Mouse (Mus musculus) CH12.LX (cell line): Measurements from ENCODE around the gene Cers5.
"Not testable (repeated sequence)": the region's sequence is repeated elsewhere in the genome, so short reads cannot be mapped to it uniquely, and the experiment has no call there.

Experiments
- MAFK ChIP-seq: IDR thresholded peaks from 2 replicates; pipeline ENCODE4 v1.6.1; 2011; ENCODE audit warnings: low read length, improper control_type of control experiment; ENCODE audit not compliant: insufficient replicate concordance
- TCF12 ChIP-seq: IDR thresholded peaks from 2 replicates; pipeline ENCODE4 v1.6.1; 2014; ENCODE audit warnings: low read depth, mild to moderate bottlenecking, inconsistent platforms, low read length, improper control_type of control experiment

DNA sequence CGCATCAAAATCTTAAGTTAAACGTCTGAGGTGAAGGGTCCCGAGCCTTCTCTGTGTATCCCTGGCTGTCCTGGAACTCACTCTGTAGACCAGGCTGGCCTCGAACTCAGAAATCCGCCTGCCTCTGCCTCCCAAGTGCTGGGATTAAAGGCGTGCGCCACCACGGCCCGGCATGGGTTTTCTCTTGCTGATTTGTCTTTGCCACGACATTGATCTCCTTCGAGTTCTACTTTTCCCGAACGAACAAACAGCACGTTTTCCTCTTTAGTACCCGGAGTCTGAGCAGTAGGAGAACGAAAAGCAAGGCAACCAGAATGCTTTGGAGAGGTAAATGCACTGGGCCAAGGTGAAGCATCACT, 71.1 kb downstream of the Cers5 start:
- TF ChIP-seq MAFK, TCF12: not testable (repeated sequence)
